Mouse (Mus musculus): ENCODE measurements at regions not wholly inside any gene's neighbourhood (a gene's known extent, or its start where the extent isn't known, plus 50 kb on each side); places are given as distances from the start of the nearest gene placed in this dataset.

GRCm38 (mm10) chr8:92761959-92762600, 65.0 kb upstream of the Mmp2 start:
- Histone ChIP-seq H3K4me3 (replicated peaks; ENCODE audit: extremely low read depth, low read depth, low read length) (no peak overlapping the region), H3K4me1 (ENCODE audit: control insufficient read depth, insufficient read depth, low read length) (no peaks in the 10 kb centered on the region)
- 10% methylated on average over 18 of the region's 18 CpGs for WGBS
- no peak for DNase-seq
- no peak for TF ChIP-seq POLR2A (IDR thresholded peaks at IDR 0.05; ENCODE audit: borderline replicate concordance, extremely low read depth, low read depth, low read length)
- TF ChIP-seq CTCF (IDR thresholded peaks at IDR 0.05; ENCODE audit: insufficient read depth, low read length), result no peak

- WGBS, result 52% methylated on average over 14 of the region's 14 CpGs
- TF ChIP-seq POLR2A (IDR thresholded peaks at IDR 0.05; ENCODE audit: borderline replicate concordance, extremely low read depth, low read depth, low read length) (no peak), CTCF (IDR thresholded peaks at IDR 0.05; ENCODE audit: insufficient read depth, low read length) (no peak)
- Histone ChIP-seq H3K4me1 (ENCODE audit: control insufficient read depth, insufficient read depth, low read length) (no peaks in the 10 kb centered on the region), H3K4me3 (replicated peaks; ENCODE audit: extremely low read depth, low read depth, low read length) (peak overlapping the region; percentile 51)
- peak; percentile 18 for DNase-seq
Measured at GRCm38 (mm10) chr8:92771856-92772650, 55.0 kb upstream of the Mmp2 start.

GRCm38 (mm10) chr8:92772826-92773225, 54.3 kb upstream of the Mmp2 start:
- Histone ChIP-seq H3K4me3 (replicated peaks; ENCODE audit: extremely low read depth, low read depth, low read length) (no peak overlapping the region), H3K4me1 (ENCODE audit: control insufficient read depth, insufficient read depth, low read length) (no peaks in the 10 kb centered on the region)
- DNase-seq, result no peak
- TF ChIP-seq CTCF (IDR thresholded peaks at IDR 0.05; ENCODE audit: insufficient read depth, low read length) (no peak), POLR2A (IDR thresholded peaks at IDR 0.05; ENCODE audit: borderline replicate concordance, extremely low read depth, low read depth, low read length) (no peak)
- 87% methylated on average over 10 of the region's 10 CpGs for WGBS

- TF ChIP-seq CTCF (IDR thresholded peaks at IDR 0.05; ENCODE audit: insufficient read depth, low read length) (no peak), POLR2A (IDR thresholded peaks at IDR 0.05; ENCODE audit: borderline replicate concordance, extremely low read depth, low read depth, low read length) (no peak)
- Histone ChIP-seq H3K4me1 (ENCODE audit: control insufficient read depth, insufficient read depth, low read length) (no peaks in the 10 kb centered on the region), H3K4me3 (replicated peaks; ENCODE audit: extremely low read depth, low read depth, low read length) (no peak overlapping the region)
- no peak for DNase-seq
- WGBS, result 47% methylated on average over 4 of the region's 4 CpGs
Measured at GRCm38 (mm10) chr8:92775186-92775585, 51.9 kb upstream of the Mmp2 start.

- Histone ChIP-seq H3K4me1 (ENCODE audit: control insufficient read depth, insufficient read depth, low read length) (no peaks in the 10 kb centered on the region), H3K4me3 (replicated peaks; ENCODE audit: extremely low read depth, low read depth, low read length) (no peak overlapping the region)
- TF ChIP-seq POLR2A (IDR thresholded peaks at IDR 0.05; ENCODE audit: borderline replicate concordance, extremely low read depth, low read depth, low read length), result no peak
- TF ChIP-seq CTCF (IDR thresholded peaks at IDR 0.05; ENCODE audit: insufficient read depth, low read length), result no peak
- DNase-seq, result no peak
- 30% methylated on average over 5 of the region's 5 CpGs for WGBS
Measured at GRCm38 (mm10) chr8:92777106-92777505, 50.0 kb upstream of the Mmp2 start.
